Mouse (Mus musculus) liver, embryonic 11.5 days (tissue): ENCODE measurements around the gene Cadm4. TPM values are rescaled to one million over a fixed set of nuclear protein-coding genes. Genes with fewer than 3 reads are reported as not detected.

Experiments
- ATAC-seq: fragments of 200-750 bp; cut with Nextera tagmentation; replicated peaks from 2 replicates; pipeline ENCODE4 v1.8.0; 2017; ENCODE audit warnings: moderate number of reproducible peaks, mild to moderate bottlenecking, moderate TSS enrichment, moderate library complexity; ENCODE audit not compliant: low FRiP score
- DNase-seq: peaks from one replicate; pipeline ENCODE4 v3.0.0-alpha.2; 2017; ENCODE audit warnings: low spot score
- H3K27ac ChIP-seq: fragments of 300-500 bp; sonication (generic); 2 replicates; pipeline ENCODE4 v1.5.1; 2014; ENCODE audit warnings: mild to moderate bottlenecking, low read depth, low read length, control low read depth
- H3K27me3 ChIP-seq: fragments of 300-500 bp; sonication (generic); replicated peaks from 2 replicates; pipeline ENCODE4 v1.6.1; 2014; ENCODE audit warnings: low read length, mixed read lengths; ENCODE audit not compliant: control insufficient read depth, insufficient read depth
- H3K36me3 ChIP-seq: fragments of 300-500 bp; sonication (generic); 2 replicates; pipeline ENCODE4 v1.6.1; 2014; ENCODE audit warnings: mild to moderate bottlenecking, low read length, moderate library complexity, mixed read lengths; ENCODE audit not compliant: control insufficient read depth, insufficient read depth
- H3K4me1 ChIP-seq: fragments of 300-500 bp; sonication (generic); replicated peaks from 2 replicates; pipeline ENCODE4 v1.6.1; 2014; ENCODE audit warnings: low read length, mixed read lengths; ENCODE audit not compliant: control insufficient read depth, insufficient read depth
- H3K4me2 ChIP-seq: fragments of 300-500 bp; sonication (generic); 2 replicates; pipeline ENCODE4 v1.6.1; 2014; ENCODE audit warnings: mild to moderate bottlenecking, control low read depth, moderate library complexity
- H3K4me3 ChIP-seq: fragments of 300-500 bp; sonication (generic); 2 replicates; pipeline ENCODE4 v1.5.1; 2014; ENCODE audit warnings: low read depth, low read length, control low read depth
- H3K9ac ChIP-seq: fragments of 300-500 bp; sonication (generic); 2 replicates; pipeline ENCODE4 v1.6.1; 2014; ENCODE audit warnings: low read depth, low read length, control low read depth
- H3K9me3 ChIP-seq: fragments of 300-500 bp; sonication (generic); 2 replicates; pipeline ENCODE4 v1.6.1; 2016; ENCODE audit warnings: low read length, inconsistent platforms, mixed read lengths; ENCODE audit not compliant: control insufficient read depth
- WGBS: fragments of 180-500 bp; shearing (Covaris S2); extraction: QIAGEN DNeasy Blood & Tissue Kit; methylation state at CpG from one replicate; pipeline ENCODE4 v1.1.7; 2014; 5-methylcytosine and 5-hydroxymethylcytosine counted together
- polyA plus RNA-seq: library from polyadenylated mRNA; unstranded; fragments of >200 nt; fragmentation: Nextera tagmentation; extraction: Ambion mirVana; gene quantifications from 2 replicates; pipeline ENCODE4 v1.2.1, GENCODE M21; 2014

Gene Cadm4
- polyA plus RNA-seq, 1 experiment from 2014 or later: 0.25 TPM

GRCm38 (mm10) chr7:24500929-24501328, 19.1 kb downstream of the Cadm4 start:
- Histone ChIP-seq H3K36me3 (no peaks in the 10 kb centered on the region), H3K27me3 (peaks cover 59% of the 10 kb centered on the region), H3K4me2 (no peak overlapping the region), H3K27ac (no peak overlapping the region), H3K4me3 (no peak overlapping the region), H3K4me1 (peaks cover 11% of the 10 kb centered on the region), H3K9me3 (peaks cover 4% of the 10 kb centered on the region; the same call in 1 of the 2 replicates), H3K9ac (no peak overlapping the region)
- DNase-seq: peak; percentile 49
- no peak for ATAC-seq
- WGBS: 23% methylated on average over 7 of the region's 7 CpGs

- H3K36me3 ChIP-seq: no peaks in the 10 kb centered on the region
- WGBS: 30% methylated on average over 21 of the region's 21 CpGs
- H3K9ac ChIP-seq: no peak overlapping the region
- H3K4me1 ChIP-seq: peaks cover 16% of the 10 kb centered on the region
- peaks cover 4% of the 10 kb centered on the region; the same call in 1 of the 2 replicates for H3K9me3 ChIP-seq
- H3K4me3 ChIP-seq: no peak overlapping the region
- H3K27me3 ChIP-seq: peaks cover 59% of the 10 kb centered on the region
- H3K4me2 ChIP-seq: no peak overlapping the region
- DNase-seq (no peak), ATAC-seq (no peak)
- no peak overlapping the region for H3K27ac ChIP-seq
Observed at GRCm38 (mm10) chr7:24501492-24501891, 19.7 kb downstream of the Cadm4 start.

GRCm38 (mm10) chr7:24504004-24504403, 22.2 kb downstream of the Cadm4 start:
- H3K4me2 ChIP-seq: peak overlapping the region; percentile 34
- DNase-seq (no peak), ATAC-seq (no peak)
- no peak overlapping the region for H3K4me3 ChIP-seq
- peaks cover 48% of the 10 kb centered on the region for H3K27me3 ChIP-seq
- no peak overlapping the region for H3K9ac ChIP-seq
- H3K27ac ChIP-seq: no peak overlapping the region
- H3K36me3 ChIP-seq: no peaks in the 10 kb centered on the region
- H3K4me1 ChIP-seq: peaks cover 26% of the 10 kb centered on the region
- WGBS: 19% methylated on average over 10 of the region's 10 CpGs
- H3K9me3 ChIP-seq: peaks cover 4% of the 10 kb centered on the region; the same call in 1 of the 2 replicates

- DNase-seq (no peak), ATAC-seq (no peak)
- Histone ChIP-seq H3K27me3 (peaks cover 39% of the 10 kb centered on the region), H3K4me1 (peaks cover 26% of the 10 kb centered on the region), H3K36me3 (no peaks in the 10 kb centered on the region), H3K9me3 (peaks cover 4% of the 10 kb centered on the region; the same call in 1 of the 2 replicates), H3K4me2 (peak overlapping the region; percentile 22; the same call in 1 of the 2 replicates), H3K27ac (no peak overlapping the region), H3K4me3 (no peak overlapping the region), H3K9ac (no peak overlapping the region)
- 13% methylated on average over 4 of the region's 4 CpGs for WGBS
Observed at GRCm38 (mm10) chr7:24504868-24505267, 23.0 kb downstream of the Cadm4 start.

- Histone ChIP-seq H3K27me3 (peaks cover 32% of the 10 kb centered on the region), H3K9ac (no peak overlapping the region), H3K27ac (no peak overlapping the region), H3K4me2 (peak overlapping the region; percentile 91), H3K9me3 (peaks cover 4% of the 10 kb centered on the region; the same call in 1 of the 2 replicates), H3K36me3 (no peaks in the 10 kb centered on the region), H3K4me1 (peaks cover 26% of the 10 kb centered on the region), H3K4me3 (no peak overlapping the region)
- no peak for DNase-seq
- ATAC-seq: no peak
- 34% methylated on average over 15 of the region's 15 CpGs for WGBS
Observed at GRCm38 (mm10) chr7:24505447-24506064, 23.7 kb downstream of the Cadm4 start.

GRCm38 (mm10) chr7:24506065-24506459, 24.2 kb downstream of the Cadm4 start:
- Histone ChIP-seq H3K9me3 (no peaks in the 10 kb centered on the region), H3K27ac (no peak overlapping the region), H3K4me2 (peak overlapping the region; percentile 91), H3K9ac (peak overlapping the region; percentile 95; the same call in 1 of the 2 replicates), H3K36me3 (no peaks in the 10 kb centered on the region), H3K27me3 (peaks cover 28% of the 10 kb centered on the region), H3K4me3 (peak overlapping the region; percentile 84), H3K4me1 (peaks cover 26% of the 10 kb centered on the region)
- ATAC-seq (no peak), DNase-seq (no peak)
- WGBS: 33% methylated on average over 3 of the region's 3 CpGs

GRCm38 (mm10) chr7:24506476-24506837, 24.6 kb downstream of the Cadm4 start:
- no peak for ATAC-seq
- 3% methylated on average over 12 of the region's 12 CpGs for WGBS
- H3K4me1 ChIP-seq: peaks cover 26% of the 10 kb centered on the region

GRCm38 (mm10) chr7:24506838-24507725, 25.3 kb downstream of the Cadm4 start, which contains the start of gene Zfp428:
Gene Zfp428, plus strand, starts transcription at chr7:24507006.
- ATAC-seq (peak; percentile 78), DNase-seq (peak; percentile 89)
- no peaks in the 10 kb centered on the region for H3K36me3 ChIP-seq
- H3K4me2 ChIP-seq: peak within 1 kb of the TSS; percentile 91
- under 1% methylated on average over 82 of the region's 84 CpGs for WGBS
- H3K4me3 ChIP-seq: peak within 1 kb of the TSS; percentile 84
- H3K9me3 ChIP-seq: no peaks in the 10 kb centered on the region
- H3K27me3 ChIP-seq: peaks cover 21% of the 10 kb centered on the region
- peaks cover 26% of the 10 kb centered on the region for H3K4me1 ChIP-seq
- peak within 1 kb of the TSS; percentile 96 for H3K27ac ChIP-seq
- peak within 1 kb of the TSS; percentile 95 for H3K9ac ChIP-seq

More at GRCm38 (mm10) chr7:24506476-24506837, 24.6 kb downstream of the Cadm4 start:
- peak overlapping the region; percentile 95 for H3K9ac ChIP-seq
- H3K27me3 ChIP-seq: peaks cover 25% of the 10 kb centered on the region
- H3K9me3 ChIP-seq: no peaks in the 10 kb centered on the region
- peak overlapping the region; percentile 96; the same call in 1 of the 2 replicates for H3K27ac ChIP-seq
- H3K36me3 ChIP-seq: no peaks in the 10 kb centered on the region
- peak overlapping the region; percentile 84 for H3K4me3 ChIP-seq
- DNase-seq: no peak
- peak overlapping the region; percentile 91 for H3K4me2 ChIP-seq
